Mouse (Mus musculus) bone marrow macrophage, adult 2 months (primary cell): ENCODE results near the gene Slc25a31. TPM values are rescaled to one million over a fixed set of nuclear protein-coding genes. Genes with fewer than 3 reads are reported as not detected.

Experiments
- H3K27ac ChIP-seq: 2 replicates; pipeline ENCODE4 v1.5.1; 2012; ENCODE audit warnings: low read depth, low read length; ENCODE audit not compliant: insufficient read depth
- H3K4me1 ChIP-seq: 2 replicates; pipeline ENCODE4 v1.6.1; 2012; ENCODE audit warnings: low read length; ENCODE audit not compliant: control insufficient read depth, insufficient read depth
- H3K4me3 ChIP-seq: 2 replicates; pipeline ENCODE4 v1.5.1; 2012; ENCODE audit warnings: mild to moderate bottlenecking, low read length, moderate library complexity; ENCODE audit not compliant: insufficient read depth
- CTCF ChIP-seq: IDR thresholded peaks from 2 replicates; pipeline ENCODE4 v1.5.1; 2012; ENCODE audit warnings: low read depth, mild to moderate bottlenecking, low read length, moderate library complexity
- POLR2A ChIP-seq: IDR thresholded peaks from 2 replicates; pipeline ENCODE4 v1.6.1; 2012; ENCODE audit warnings: mild to moderate bottlenecking, low read depth, low read length, borderline replicate concordance
- polyA plus RNA-seq: library from polyadenylated mRNA; stranded (reverse); fragments of >200 nt; gene quantifications from 2 replicates; pipeline ENCODE4 v1.2.4, GENCODE M21; 2012; ENCODE audit not compliant: missing spikeins, insufficient read depth, insufficient read length

Gene Slc25a31
- polyA plus RNA-seq, 1 experiment, result not detected

GRCm38 (mm10) chr3:40704816-40705430, 3.7 kb upstream of the Slc25a31 start:
- H3K4me1 ChIP-seq, result peaks cover 14% of the 10 kb centered on the region
- no peak overlapping the region; the same call in 1 of the 2 replicates for H3K4me3 ChIP-seq
- peak overlapping the region; percentile 85 for H3K27ac ChIP-seq
- TF ChIP-seq POLR2A (no peak), CTCF (no peak)

GRCm38 (mm10) chr3:40716056-40716455, 7.4 kb downstream of the Slc25a31 start:
- Histone ChIP-seq H3K27ac (no peak overlapping the region), H3K4me1 (no peaks in the 10 kb centered on the region), H3K4me3 (no peak overlapping the region)
- no peak for TF ChIP-seq CTCF
- TF ChIP-seq POLR2A, result no peak

GRCm38 (mm10) chr3:40719022-40719421, 10.4 kb downstream of the Slc25a31 start:
- Histone ChIP-seq H3K27ac (no peak overlapping the region), H3K4me3 (no peak overlapping the region), H3K4me1 (no peaks in the 10 kb centered on the region)
- no peak for TF ChIP-seq CTCF
- no peak for TF ChIP-seq POLR2A

GRCm38 (mm10) chr3:40738381-40738912, 29.8 kb downstream of the Slc25a31 start:
- TF ChIP-seq POLR2A, result no peak
- TF ChIP-seq CTCF, result no peak
- no peak overlapping the region for H3K4me3 ChIP-seq
- no peak overlapping the region for H3K27ac ChIP-seq
- H3K4me1 ChIP-seq, result no peaks in the 10 kb centered on the region

GRCm38 (mm10) chr3:40744024-40744835, 35.6 kb downstream of the Slc25a31 start, which contains the start of gene Hspa4l:
Gene Hspa4l (plus strand): TSS chr3:40744495.
- H3K4me1 ChIP-seq, result no peaks in the 10 kb centered on the region
- H3K4me3 ChIP-seq, result peak within 1 kb of the TSS; percentile 97
- H3K27ac ChIP-seq, result peak within 1 kb of the TSS; percentile 56
- TF ChIP-seq POLR2A (no peak), CTCF (no peak)

- peak overlapping the region; percentile 56 for H3K27ac ChIP-seq
- TF ChIP-seq CTCF (no peak), POLR2A (no peak)
Measured at GRCm38 (mm10) chr3:40744836-40745660, 36.4 kb downstream of the Slc25a31 start.

GRCm38 (mm10) chr3:40745661-40746547, 37.2 kb downstream of the Slc25a31 start:
- no peaks in the 10 kb centered on the region for H3K4me1 ChIP-seq
- H3K27ac ChIP-seq, result peak overlapping the region; percentile 56
- TF ChIP-seq POLR2A (no peak), CTCF (no peak)
- H3K4me3 ChIP-seq, result peak overlapping the region; percentile 97

More at GRCm38 (mm10) chr3:40744836-40745660, 36.4 kb downstream of the Slc25a31 start:
- Histone ChIP-seq H3K4me3 (peak overlapping the region; percentile 97), H3K4me1 (no peaks in the 10 kb centered on the region)

- Histone ChIP-seq H3K4me1 (no peaks in the 10 kb centered on the region), H3K4me3 (no peak overlapping the region), H3K27ac (no peak overlapping the region)
- TF ChIP-seq POLR2A (no peak), CTCF (no peak)
Measured at GRCm38 (mm10) chr3:40760746-40761145, 52.1 kb downstream of the Slc25a31 start.

GRCm38 (mm10) chr3:40761312-40761711, 52.7 kb downstream of the Slc25a31 start:
- no peak for TF ChIP-seq POLR2A
- no peak for TF ChIP-seq CTCF
- H3K4me1 ChIP-seq, result no peaks in the 10 kb centered on the region
- H3K4me3 ChIP-seq, result no peak overlapping the region
- no peak overlapping the region for H3K27ac ChIP-seq

Other genes with a start within 250 kb of the Slc25a31 start
- 2.7 and 2.8 TPM in 2 replicates for gene Intu, start 177.6 kb upstream of the Slc25a31 start, polyA plus RNA-seq
- 19.0 and 21.3 TPM in 2 replicates for gene Hspa4l, start 35.6 kb downstream of the Slc25a31 start, polyA plus RNA-seq
- 13.8 and 19.6 TPM in 2 replicates for gene Plk4, start 91.2 kb downstream of the Slc25a31 start, polyA plus RNA-seq
- 9.1 and 9.5 TPM in 2 replicates for gene Mfsd8, start 138.0 kb downstream of the Slc25a31 start, polyA plus RNA-seq
- gene Abhd18, start 138.1 kb downstream of the Slc25a31 start, polyA plus RNA-seq, result 5.6 and 7.4 TPM in 2 replicates
- not detected in 2 replicates for gene 1700034I23Rik, start 193.7 kb downstream of the Slc25a31 start, polyA plus RNA-seq
- 7.0 and 7.9 TPM in 2 replicates for gene Larp1b, start 241.0 kb downstream of the Slc25a31 start, polyA plus RNA-seq